Mouse (Mus musculus) cerebral cortex, adult 2 months (tissue): ENCODE measurements around the gene Adgrb3.

Source experiments
- WGBS: fragments of 180-500 bp; shearing (Covaris S2); methylation state at CpG from one replicate; pipeline ENCODE4 v1.1.7; 2018; 5-methylcytosine and 5-hydroxymethylcytosine counted together

Adgrb3 gene

GRCm38 (mm10) chr1:25828971-25829920 is at the start of gene Adgrb3:
Adgrb3 (minus strand) TSS chr1:25829707.
- WGBS: 1% methylated on average over 32 of the region's 32 CpGs

DNA sequence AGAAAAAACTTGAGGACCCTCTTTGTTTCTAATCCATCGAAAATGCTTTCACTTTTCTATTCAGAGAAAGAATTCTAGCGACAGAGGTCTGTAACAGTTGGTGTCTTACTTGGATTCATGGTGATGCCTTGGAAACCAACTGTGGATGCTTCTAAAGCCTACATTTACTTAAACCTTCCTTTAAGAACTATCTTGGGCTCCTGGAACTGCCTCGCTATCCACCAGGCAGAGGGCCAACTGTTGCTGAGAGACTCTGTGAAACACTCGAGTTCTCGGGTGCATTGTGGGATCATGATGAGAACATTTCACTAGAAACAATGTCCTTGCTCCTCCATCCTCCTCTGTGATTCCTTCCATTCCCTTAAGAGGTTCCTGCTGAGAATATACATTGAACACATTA is 48.0 kb upstream of the Adgrb3 start:
- WGBS: 34% methylated on average over 5 of the region's 5 CpGs

DNA sequence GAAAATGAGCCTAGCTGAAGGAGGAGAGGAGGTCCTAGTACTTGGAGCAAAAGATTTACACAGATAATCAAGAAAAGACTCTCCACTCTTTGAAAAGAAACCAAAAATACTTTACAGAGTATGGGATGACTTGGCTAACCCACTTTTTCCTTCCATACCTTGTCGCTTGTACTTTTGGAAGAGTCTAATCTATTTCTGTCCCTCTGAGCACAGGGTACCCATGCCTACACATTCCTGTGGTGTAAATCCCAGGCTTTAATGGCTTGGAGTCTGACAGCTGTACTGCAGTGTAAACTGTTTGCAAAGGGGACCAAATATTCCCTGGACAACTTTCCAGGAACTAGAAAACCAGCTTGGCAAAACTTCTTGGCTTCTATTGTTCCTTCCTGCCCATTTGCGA is 28.0 kb upstream of the Adgrb3 start:
- WGBS: 35% methylated on average over 2 of the region's 2 CpGs

GRCm38 (mm10) chr1:25854451-25854978 is 25.0 kb upstream of the Adgrb3 start:
- 40% methylated on average over 2 of the region's 2 CpGs for WGBS

DNA sequence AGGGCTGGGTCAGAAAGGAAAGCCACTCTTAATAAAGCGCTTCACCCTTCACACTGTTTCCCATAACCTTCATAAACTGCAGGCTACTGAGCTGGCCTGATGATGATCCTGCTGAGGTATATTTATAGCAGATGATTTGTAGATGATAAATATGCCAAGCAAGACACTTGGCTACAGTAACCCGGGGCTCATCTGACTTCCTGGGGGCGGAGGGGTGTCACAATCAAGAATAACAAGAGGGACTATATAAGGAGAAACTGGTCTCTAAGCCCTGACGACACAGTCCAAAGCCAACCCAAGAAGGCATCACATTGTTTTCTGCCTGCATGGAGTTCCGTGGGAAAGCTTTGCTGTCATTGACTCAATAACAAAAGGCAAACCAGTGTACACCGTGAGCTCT is 2.8 kb upstream of the Adgrb3 start:
- 31% methylated on average over 6 of the region's 6 CpGs for WGBS

GRCm38 (mm10) chr1:25831521-25831900 is 2.0 kb upstream of the Adgrb3 start:
- 13% methylated on average over 2 of the region's 2 CpGs for WGBS

DNA sequence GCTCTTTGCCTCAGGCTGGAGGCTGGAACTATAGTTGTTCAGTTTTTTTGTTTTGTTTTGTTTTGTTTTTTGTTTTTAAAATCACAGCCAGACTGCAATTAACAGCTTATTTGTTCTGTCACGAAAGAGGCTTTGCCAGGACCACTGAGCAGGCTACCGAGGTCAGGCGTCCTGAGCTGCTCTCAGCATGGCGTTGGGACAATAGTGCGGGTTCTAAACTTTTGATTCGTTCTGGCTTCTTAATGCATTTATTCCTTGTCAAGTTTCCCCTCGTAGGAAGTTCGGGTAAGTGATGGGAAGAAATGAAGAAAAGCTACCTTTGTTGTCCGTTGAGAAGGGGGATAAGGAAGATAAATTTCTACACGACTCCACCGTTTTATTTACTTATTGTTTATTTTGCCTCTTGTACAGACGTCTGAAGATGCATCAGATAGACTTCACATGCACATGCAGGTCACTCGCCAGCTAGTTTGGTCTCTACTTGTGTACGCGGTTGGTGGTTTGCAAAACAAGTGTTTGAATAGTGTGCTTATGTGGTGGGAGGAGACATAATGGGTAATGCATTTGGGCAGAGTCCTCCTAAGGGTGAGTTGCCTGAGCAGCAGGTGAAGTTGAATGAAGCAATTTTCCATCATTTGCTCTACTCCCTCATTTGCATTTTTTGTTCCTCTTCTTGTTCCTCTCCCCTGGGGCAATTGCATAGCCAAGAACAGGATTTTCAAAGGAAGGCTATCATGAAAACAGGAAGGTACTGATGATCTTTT is 1.4 kb upstream of the Adgrb3 start:
- 2% methylated on average over 15 of the region's 15 CpGs for WGBS

DNA sequence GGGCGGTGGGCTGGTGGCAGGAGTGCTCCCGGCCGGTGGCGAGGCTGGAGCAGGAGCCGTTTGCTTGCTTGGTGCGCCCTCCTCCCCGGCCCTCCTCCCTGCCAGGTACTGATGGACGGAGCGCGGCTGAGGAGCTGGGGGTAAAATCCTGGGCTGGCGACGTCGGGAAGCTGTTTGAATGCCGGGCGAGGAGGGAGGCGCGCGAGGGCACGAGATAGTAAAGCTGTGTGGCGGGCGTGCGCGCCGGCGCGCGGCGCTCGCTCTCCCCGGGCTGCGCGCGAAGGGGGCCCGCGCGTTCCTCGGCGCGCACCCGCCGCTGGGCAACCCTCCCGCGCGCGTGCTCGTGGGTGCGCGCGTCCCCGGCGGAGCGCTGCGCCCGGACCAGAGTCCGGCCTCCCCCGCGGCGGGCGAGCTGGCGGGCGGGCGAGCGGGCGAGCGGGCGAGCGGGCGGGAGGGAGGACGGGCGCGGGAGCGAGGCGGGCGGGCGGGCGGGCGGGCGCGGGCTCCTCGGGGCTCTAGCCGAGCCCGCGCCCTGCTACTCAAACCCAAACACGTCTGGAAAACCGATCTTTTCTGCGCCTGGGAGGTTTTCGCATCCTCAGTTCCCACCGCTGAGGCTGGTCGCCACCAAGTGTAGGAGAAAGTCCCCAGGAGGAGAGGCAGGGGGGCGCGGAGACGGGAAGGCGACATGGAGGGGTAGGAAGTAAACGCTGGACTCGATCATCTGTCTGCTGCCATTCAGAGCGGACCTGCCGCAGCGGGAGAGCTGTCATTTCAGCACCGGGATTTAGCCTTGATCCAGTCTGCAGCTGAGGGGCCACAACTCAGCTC is 629 bp upstream of the Adgrb3 start:
- WGBS: under 1% methylated on average over 80 of the region's 99 CpGs

DNA sequence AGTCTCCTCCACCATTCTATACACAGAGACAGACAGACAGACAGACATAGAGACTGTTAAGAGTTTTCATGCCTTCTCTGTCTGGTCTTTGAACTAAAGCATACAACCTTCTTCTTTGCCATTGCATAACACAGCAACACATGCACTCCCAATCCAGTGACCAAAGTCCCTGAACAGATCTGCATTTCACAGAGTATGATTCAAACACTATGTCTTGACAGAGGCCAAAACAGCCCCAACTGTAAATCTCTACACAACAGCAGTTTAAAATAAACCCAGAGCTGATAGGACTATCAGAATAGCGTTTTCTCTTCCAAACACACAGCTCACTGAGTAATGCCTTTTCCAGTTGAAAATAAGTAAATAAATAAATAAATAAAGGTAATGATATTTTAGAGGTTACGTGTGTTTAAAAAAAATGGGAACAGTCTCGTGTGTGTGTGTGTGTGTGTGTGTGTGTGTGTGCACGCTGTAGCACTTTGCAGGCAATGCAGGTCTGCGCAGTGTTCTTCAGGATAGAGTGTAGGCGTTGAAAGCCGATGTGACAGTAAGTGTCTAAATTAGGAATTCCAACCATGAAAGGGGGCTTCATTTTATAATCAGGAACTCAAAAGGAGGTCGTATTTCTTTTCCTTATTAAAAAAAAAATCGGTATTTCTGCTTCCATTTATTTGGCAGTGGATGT is 1.3 kb downstream of the Adgrb3 start:
- WGBS: 20% methylated on average over 9 of the region's 9 CpGs

DNA sequence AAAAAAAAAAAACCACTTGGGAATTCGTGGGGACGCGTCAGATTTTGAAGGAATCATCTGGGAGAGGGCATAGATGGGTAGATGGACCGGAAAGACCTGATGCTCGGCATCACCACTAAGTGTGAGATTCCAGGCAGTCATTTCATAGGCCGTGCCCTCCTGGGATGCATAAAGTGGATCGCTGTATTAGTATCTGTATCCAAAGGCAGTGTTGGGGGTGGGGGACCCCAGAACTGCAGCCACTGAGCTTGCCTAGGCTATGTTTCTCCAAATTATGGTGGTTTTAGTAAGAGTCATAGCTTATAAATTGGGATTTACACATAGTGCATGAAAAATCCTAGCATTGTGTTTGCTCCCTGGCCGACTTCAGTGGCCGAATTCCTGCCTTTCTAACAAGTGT is 2.1 kb downstream of the Adgrb3 start:
- 23% methylated on average over 9 of the region's 9 CpGs for WGBS

DNA sequence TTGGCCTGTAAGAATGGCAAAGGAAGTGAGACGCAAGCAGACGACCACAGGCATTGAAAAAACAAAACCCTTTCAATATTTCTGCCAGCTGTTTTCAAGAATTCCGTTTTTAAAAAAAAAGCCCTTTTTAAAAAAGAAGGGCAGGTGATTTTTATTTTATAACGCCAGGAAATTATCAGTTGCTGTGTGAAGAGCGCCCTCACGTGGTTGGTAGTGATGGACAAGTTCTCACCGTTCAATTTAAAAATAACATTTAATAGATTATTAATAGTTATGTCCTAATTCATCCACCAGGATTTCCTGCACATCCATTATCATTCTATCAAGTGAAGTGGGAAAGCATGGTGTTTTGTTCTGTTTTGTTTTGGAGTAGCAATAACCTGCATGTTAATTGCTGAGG is 2.7 kb downstream of the Adgrb3 start:
- WGBS: 3% methylated on average over 7 of the region's 7 CpGs

DNA sequence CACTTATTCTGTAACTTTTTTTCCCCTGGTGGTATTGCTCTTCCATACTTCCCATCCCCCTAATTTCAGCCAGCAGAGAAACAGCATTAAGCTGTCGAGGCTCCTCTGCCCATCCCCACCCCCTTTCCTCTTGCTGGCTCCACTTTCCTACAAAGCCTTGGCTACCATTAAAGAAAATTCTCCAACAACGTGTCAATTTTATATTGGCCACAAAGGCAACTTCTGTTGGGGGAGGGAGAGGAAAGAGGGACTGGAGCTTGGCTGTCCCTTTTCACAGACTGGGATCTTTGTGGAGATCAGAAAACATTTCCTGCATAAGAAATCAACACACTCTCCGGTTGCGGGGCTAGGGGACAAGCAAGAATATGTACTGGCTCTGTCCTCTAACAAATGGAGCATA is 4.9 kb downstream of the Adgrb3 start:
- 12% methylated on average over 4 of the region's 4 CpGs for WGBS

DNA sequence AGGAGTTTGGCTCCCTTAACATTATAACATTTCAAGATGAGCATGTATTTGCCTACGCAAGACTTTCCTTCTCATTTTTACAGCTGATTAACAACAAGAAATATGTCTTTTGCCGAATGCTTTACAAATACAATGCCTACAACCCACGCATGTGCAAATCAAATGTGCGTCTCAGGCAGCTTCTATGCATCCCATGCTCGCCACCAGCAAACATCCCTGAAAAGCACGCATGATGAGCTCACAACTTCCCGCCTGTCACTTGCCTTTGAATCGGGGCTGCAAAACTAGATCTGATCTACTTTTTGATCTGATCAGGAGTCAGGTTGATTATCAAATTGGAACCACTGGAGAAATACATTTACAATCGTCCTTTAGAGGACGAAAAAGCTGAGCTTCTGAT is 5.5 kb downstream of the Adgrb3 start:
- WGBS: 28% methylated on average over 10 of the region's 10 CpGs

DNA sequence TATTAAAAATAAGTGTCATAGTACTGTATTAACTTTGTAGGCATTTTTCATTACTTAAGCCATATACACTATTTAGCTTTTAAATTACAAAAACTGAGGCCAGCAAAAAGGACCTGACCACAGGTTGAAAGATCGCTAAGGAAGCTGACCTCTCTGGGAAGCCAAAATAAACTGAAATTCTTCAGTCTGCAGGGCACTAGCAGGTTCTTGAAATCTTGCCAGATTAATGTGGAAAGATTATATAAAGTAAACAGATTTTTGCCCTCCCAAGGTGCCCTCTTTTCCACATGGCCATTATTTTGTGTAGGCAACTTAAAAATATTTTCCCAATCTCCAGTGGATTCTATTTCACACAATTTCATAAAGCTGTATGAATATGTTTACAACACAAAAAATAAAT is 14.0 kb downstream of the Adgrb3 start:
- WGBS: 81% methylated on average over 1 of the region's 1 CpGs

DNA sequence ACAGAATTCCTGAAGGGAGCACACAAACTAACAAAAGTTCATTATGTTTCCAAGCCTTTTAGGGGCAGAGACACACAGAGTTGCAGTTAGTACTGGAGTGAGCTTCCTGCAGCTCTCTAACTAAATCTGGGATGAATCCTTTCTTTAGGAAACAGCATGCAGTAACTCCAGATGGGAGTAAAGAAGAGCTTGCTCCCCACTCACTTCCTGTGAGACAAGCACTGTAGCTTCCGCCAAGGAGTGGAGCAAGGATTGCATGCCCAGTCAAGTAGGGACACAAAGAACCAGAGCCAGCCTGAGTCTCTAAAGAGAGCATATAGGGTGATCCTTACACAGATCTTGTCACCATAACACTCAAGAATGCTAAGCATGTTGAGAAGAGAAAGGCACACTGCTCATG is 50.7 kb downstream of the Adgrb3 start:
- 25% methylated on average over 1 of the region's 1 CpGs for WGBS

- 64% methylated on average over 4 of the region's 4 CpGs for WGBS
Observed at GRCm38 (mm10) chr1:25777459-25777858, 52.0 kb downstream of the Adgrb3 start.

- 45% methylated on average over 3 of the region's 3 CpGs for WGBS
Observed at GRCm38 (mm10) chr1:25775440-25776130, 53.9 kb downstream of the Adgrb3 start.

DNA sequence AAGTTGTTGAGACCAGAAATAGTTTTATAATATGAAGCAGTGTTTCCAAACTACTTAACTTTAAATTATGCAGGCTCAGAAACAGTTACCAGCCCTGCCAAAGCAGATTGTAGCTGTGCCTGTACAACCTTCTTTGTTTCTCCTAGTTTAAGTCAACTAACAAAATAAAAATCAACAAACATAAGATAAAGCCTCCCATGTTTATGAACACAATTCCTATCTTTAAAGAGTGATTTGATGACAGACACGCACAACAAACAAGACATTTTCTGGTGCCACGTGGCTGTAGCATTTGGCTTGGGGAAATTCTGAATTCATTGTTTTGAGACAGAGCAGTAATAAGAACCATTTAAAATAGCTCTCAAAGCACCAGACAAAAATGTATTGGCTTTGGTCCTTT is 60.5 kb downstream of the Adgrb3 start:
- 43% methylated on average over 2 of the region's 2 CpGs for WGBS

GRCm38 (mm10) chr1:25754528-25754927 is 75.0 kb downstream of the Adgrb3 start:
- 56% methylated on average over 4 of the region's 4 CpGs for WGBS

DNA sequence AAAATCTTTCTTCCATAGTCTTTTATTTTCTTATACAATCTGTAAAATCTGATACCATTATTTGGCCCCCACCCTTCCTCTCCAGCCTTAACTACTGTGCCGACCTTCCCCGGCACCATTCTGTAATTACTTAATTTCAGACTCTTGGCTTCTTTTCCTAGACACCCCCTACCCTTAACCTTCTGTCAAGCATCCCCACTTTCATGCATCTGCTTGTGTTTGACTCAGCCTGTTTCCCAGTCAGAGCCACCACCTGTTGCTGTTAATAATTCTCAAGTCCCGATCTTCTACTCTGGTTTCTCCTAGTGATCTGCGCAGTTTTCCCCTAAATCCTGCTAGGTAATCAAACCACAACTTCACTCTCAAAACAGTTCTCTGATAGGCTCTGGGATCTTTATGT is 83.9 kb downstream of the Adgrb3 start:
- 85% methylated on average over 4 of the region's 4 CpGs for WGBS

DNA sequence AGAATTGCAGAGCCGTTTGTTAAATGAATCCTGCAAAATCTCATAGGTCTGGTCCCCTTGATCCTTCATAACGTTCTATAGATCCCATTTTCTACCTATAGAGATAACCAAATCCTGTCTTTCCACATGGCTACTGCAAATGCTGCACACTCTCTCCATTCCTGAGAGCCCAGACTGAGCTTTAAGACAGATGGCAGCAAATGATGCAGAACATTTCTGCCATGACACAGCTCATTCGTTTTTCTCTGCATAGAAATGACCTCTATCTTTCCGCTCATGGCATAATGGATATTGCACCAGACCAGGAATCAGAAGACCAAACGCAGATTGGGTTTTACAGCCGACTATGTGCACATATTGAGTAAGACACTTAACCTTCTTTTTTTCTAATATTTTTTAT is 84.8 kb downstream of the Adgrb3 start:
- WGBS: 80% methylated on average over 6 of the region's 6 CpGs
